Mouse (Mus musculus) liver, embryonic 15.5 days (tissue): ENCODE results near the gene Mfap5. TPM values are rescaled to one million over a fixed set of nuclear protein-coding genes. Genes with fewer than 3 reads are reported as not detected.
A peak's percentile ranks its signal among the peaks of the same experiment; 100 is the strongest.
"Not testable (repeated sequence)": the region's sequence is repeated elsewhere in the genome, so short reads cannot be mapped to it uniquely, and the experiment has no call there.

Source experiments
- ATAC-seq: fragments of 200-750 bp; cut with Nextera tagmentation; 2 replicates; pipeline ENCODE4 v1.8.0; 2017; ENCODE audit warnings: moderate number of reproducible peaks, mild to moderate bottlenecking, moderate library complexity; ENCODE audit not compliant: insufficient read depth
- H3K27ac ChIP-seq: fragments of 300-500 bp; sonication (generic); replicated peaks from 2 replicates; pipeline ENCODE4 v1.5.1; 2015; ENCODE audit warnings: mild to moderate bottlenecking, inconsistent platforms
- H3K27me3 ChIP-seq: fragments of 300-500 bp; sonication (generic); 2 replicates; pipeline ENCODE4 v1.6.1; 2015; ENCODE audit warnings: mild to moderate bottlenecking, inconsistent platforms
- H3K36me3 ChIP-seq: fragments of 300-500 bp; sonication (generic); replicated peaks from 2 replicates; pipeline ENCODE4 v1.6.1; 2015; ENCODE audit warnings: moderate library complexity, mild to moderate bottlenecking, inconsistent platforms
- H3K4me1 ChIP-seq: fragments of 300-500 bp; sonication (generic); replicated peaks from 2 replicates; pipeline ENCODE4 v1.6.1; 2015; ENCODE audit warnings: inconsistent platforms
- H3K4me2 ChIP-seq: fragments of 300-500 bp; sonication (generic); 2 replicates; pipeline ENCODE4 v1.6.1; 2015; ENCODE audit warnings: moderate library complexity, mild to moderate bottlenecking, inconsistent platforms
- H3K4me3 ChIP-seq: fragments of 300-500 bp; sonication (generic); replicated peaks from 2 replicates; pipeline ENCODE4 v1.5.1; 2015; ENCODE audit warnings: mild to moderate bottlenecking, inconsistent platforms
- H3K9ac ChIP-seq: fragments of 300-500 bp; sonication (generic); 2 replicates; pipeline ENCODE4 v1.6.1; 2015; ENCODE audit warnings: moderate library complexity, mild to moderate bottlenecking, inconsistent platforms
- H3K9me3 ChIP-seq: fragments of 300-500 bp; sonication (generic); replicated peaks from 2 replicates; pipeline ENCODE4 v1.6.1; 2016; ENCODE audit warnings: inconsistent platforms
- WGBS: fragments of 180-500 bp; shearing (Covaris S2); methylation state at CpG from one replicate; pipeline ENCODE4 v1.1.7; 2015; ENCODE audit warnings: mixed read lengths; ENCODE audit not compliant: insufficient replicate concordance; 5-methylcytosine and 5-hydroxymethylcytosine counted together
- polyA plus RNA-seq: library from polyadenylated mRNA; unstranded; fragments of >200 nt; fragmentation: Nextera tagmentation; extraction: Ambion mirVana; gene quantifications from 2 replicates; pipeline ENCODE4 v1.2.1, GENCODE M21; 2015

Mfap5 gene
- polyA plus RNA-seq, 1 experiment from 2014 or later = 0.86 TPM

- Histone ChIP-seq H3K27ac (no peak overlapping the region), H3K9ac (no peak overlapping the region), H3K9me3 (no peaks in the 10 kb centered on the region), H3K4me3 (no peak overlapping the region), H3K4me1 (peaks cover 5% of the 10 kb centered on the region; the same call in 1 of the 2 replicates), H3K36me3 (no peaks in the 10 kb centered on the region), H3K27me3 (peaks cover 16% of the 10 kb centered on the region), H3K4me2 (no peak overlapping the region)
- WGBS = 68% methylated on average over 9 of the region's 9 CpGs
- ATAC-seq = no peak
These were observed 59.6 kb downstream of the Mfap5 start for GRCm38 (mm10) chr6:122565070-122565784.

GRCm38 (mm10) chr6:122569113-122569512 lies 63.5 kb downstream of the Mfap5 start:
- Histone ChIP-seq H3K4me1 (0 out of 2 replicates have a peak, but pooled peaks cover 4% of the 10 kb centered on the region), H3K9ac (no peak overlapping the region), H3K27ac (no peak overlapping the region), H3K4me2 (no peak overlapping the region), H3K36me3 (no peaks in the 10 kb centered on the region), H3K27me3 (0 out of 2 replicates have a peak, but pooled peaks cover 5% of the 10 kb centered on the region), H3K9me3 (no peaks in the 10 kb centered on the region), H3K4me3 (no peak overlapping the region)
- 61% methylated on average over 5 of the region's 5 CpGs for WGBS
- no peak for ATAC-seq

GRCm38 (mm10) chr6:122569762-122570161 lies 64.1 kb downstream of the Mfap5 start:
- no peak overlapping the region for H3K4me2 ChIP-seq
- H3K36me3 ChIP-seq = no peaks in the 10 kb centered on the region
- no peak for ATAC-seq
- H3K9me3 ChIP-seq = no peaks in the 10 kb centered on the region
- H3K27me3 ChIP-seq = 0 out of 2 replicates have a peak, but pooled peaks cover under 1% of the 10 kb centered on the region
- no peak overlapping the region for H3K9ac ChIP-seq
- 56% methylated on average over 1 of the region's 1 CpGs for WGBS
- no peak overlapping the region for H3K27ac ChIP-seq
- 0 out of 2 replicates have a peak, but pooled peaks cover 4% of the 10 kb centered on the region for H3K4me1 ChIP-seq
- no peak overlapping the region for H3K4me3 ChIP-seq

- Histone ChIP-seq H3K27ac (peak overlapping the region; percentile 53), H3K36me3 (no peaks in the 10 kb centered on the region), H3K4me2 (no peak overlapping the region), H3K4me1 (0 out of 2 replicates have a peak, but pooled peaks cover 4% of the 10 kb centered on the region), H3K27me3 (no peaks in the 10 kb centered on the region), H3K9ac (no peak overlapping the region), H3K9me3 (no peaks in the 10 kb centered on the region), H3K4me3 (no peak overlapping the region)
- WGBS = 19% methylated on average over 8 of the region's 8 CpGs
- peak; percentile 49; the same call in 1 of the 2 replicates for ATAC-seq
These were observed 65.3 kb downstream of the Mfap5 start for GRCm38 (mm10) chr6:122570695-122571616.

- no peak overlapping the region for H3K27ac ChIP-seq
- H3K9me3 ChIP-seq = no peaks in the 10 kb centered on the region
- no peaks in the 10 kb centered on the region for H3K27me3 ChIP-seq
- ATAC-seq = no peak
- no peaks in the 10 kb centered on the region for H3K36me3 ChIP-seq
- no peak overlapping the region for H3K9ac ChIP-seq
- 0 out of 2 replicates have a peak, but pooled peaks cover 4% of the 10 kb centered on the region for H3K4me1 ChIP-seq
- WGBS = 25% methylated on average over 3 of the region's 3 CpGs
- H3K4me2 ChIP-seq = no peak overlapping the region
- no peak overlapping the region for H3K4me3 ChIP-seq
These were observed 65.9 kb downstream of the Mfap5 start for GRCm38 (mm10) chr6:122571617-122571959.

- not testable (repeated sequence) for H3K36me3 ChIP-seq, ATAC-seq, H3K4me1 ChIP-seq, H3K27ac ChIP-seq, H3K9ac ChIP-seq, H3K27me3 ChIP-seq, H3K4me2 ChIP-seq, H3K4me3 ChIP-seq, H3K9me3 ChIP-seq
- 54% methylated on average over 1 of the region's 1 CpGs for WGBS
These were observed 69.4 kb downstream of the Mfap5 start for GRCm38 (mm10) chr6:122575037-122575436.

- H3K4me3 ChIP-seq = no peak overlapping the region
- WGBS = 68% methylated on average over 3 of the region's 3 CpGs
These were observed 71.4 kb downstream of the Mfap5 start for GRCm38 (mm10) chr6:122577030-122577429.

More at GRCm38 (mm10) chr6:122577030-122577429, 71.4 kb downstream of the Mfap5 start:
- Histone ChIP-seq H3K9me3 (no peaks in the 10 kb centered on the region), H3K27me3 (no peaks in the 10 kb centered on the region), H3K27ac (no peak overlapping the region), H3K4me1 (no peaks in the 10 kb centered on the region), H3K4me2 (no peak overlapping the region), H3K36me3 (no peaks in the 10 kb centered on the region), H3K9ac (no peak overlapping the region)
- ATAC-seq = no peak

Other genes starting within 250 kb of the Mfap5 start
- gene Klrg1, start 223.0 kb upstream of the Mfap5 start, polyA plus RNA-seq = not detected in 2 replicates
- gene M6pr, start 197.1 kb upstream of the Mfap5 start, polyA plus RNA-seq = 85.3 and 87.6 TPM in 2 replicates
- 1.3 TPM in 2 replicates for gene Phc1, start 165.3 kb upstream of the Mfap5 start, polyA plus RNA-seq
- 0.26 and 0.41 TPM in 2 replicates for gene Rimklb, start 7.1 kb upstream of the Mfap5 start, polyA plus RNA-seq
- gene Aicda, start 48.0 kb downstream of the Mfap5 start, polyA plus RNA-seq = not detected in 2 replicates
- 4.6 and 5.2 TPM in 2 replicates for gene Apobec1, start 96.6 kb downstream of the Mfap5 start, polyA plus RNA-seq
- 1.2 and 1.6 TPM in 2 replicates for gene Gdf3, start 104.2 kb downstream of the Mfap5 start, polyA plus RNA-seq
- not detected in 2 replicates for gene Dppa3, start 120.6 kb downstream of the Mfap5 start, polyA plus RNA-seq
- not detected in 2 replicates for gene Nanog, start 201.6 kb downstream of the Mfap5 start, polyA plus RNA-seq